Mouse (Mus musculus) megakaryocyte, embryonic 14.5 days (primary cell): ENCODE results near the gene Kcnk12.

Experiments
- FLI1 ChIP-seq: IDR thresholded peaks from 2 replicates; pipeline ENCODE4 v1.6.1; 2012; ENCODE audit warnings: low read length, inconsistent platforms, mixed read lengths
- GATA1 ChIP-seq: IDR thresholded peaks from 3 replicates; pipeline ENCODE4 v1.6.1; 2012; ENCODE audit warnings: mixed read lengths, low read length, inconsistent platforms, borderline replicate concordance

- no peak for TF ChIP-seq FLI1
- no peak for TF ChIP-seq GATA1
Measured at GRCm38 (mm10) chr17:87790661-87791060, 7.1 kb downstream of the Kcnk12 start.
